ENCODE assay signal across 37 mouse cellular contexts in the genomic region with DNA sequence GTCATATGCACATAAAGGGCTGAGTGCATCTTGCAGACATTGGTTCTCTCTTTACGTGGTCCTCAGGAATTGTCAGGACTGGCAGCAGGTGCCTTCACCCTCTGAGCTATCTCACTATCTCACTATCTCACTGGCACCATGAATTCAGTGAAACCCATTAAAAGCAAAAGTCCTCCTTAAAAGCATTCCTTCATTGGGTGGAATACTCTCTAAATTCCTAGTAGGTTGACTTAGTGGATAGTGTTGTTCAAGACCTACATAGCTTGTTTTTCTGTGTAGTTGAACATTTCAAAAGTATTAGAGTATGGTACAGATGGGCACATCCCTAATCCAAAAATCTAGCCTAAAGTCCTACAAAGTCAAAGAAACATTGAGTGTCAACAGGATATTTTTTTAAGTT. TPM values are rescaled to one million over a fixed set of nuclear protein-coding genes. Genes with fewer than 3 reads are reported as not detected.
"Had no signal": no experiment of that assay in that cellular context is flagged by ENCODE, and none has a peak within 500 bp of the region (broad histone marks: within the 10 kb centered on the region; RNA-seq: fewer than 3 reads in every experiment).

No protein-coding gene starts in this region.

- H3K9me3 ChIP-seq: heart, embryonic 10.5 days; heart, embryonic 12.5 days; heart, embryonic 13.5 days; heart, embryonic 15.5 days; hindbrain, embryonic 10.5 days; hindbrain, embryonic 12.5 days; hindbrain, embryonic 13.5 days; hindbrain, embryonic 15.5 days; intestine, embryonic 15.5 days; kidney, embryonic 15.5 days had no signal

- H3K4me2 ChIP-seq: heart, embryonic 11.5 days; heart, embryonic 12.5 days; heart, embryonic 13.5 days; heart, embryonic 15.5 days; hindbrain, embryonic 12.5 days; hindbrain, embryonic 13.5 days; hindbrain, embryonic 14.5 days; hindbrain, embryonic 15.5 days; intestine, embryonic 15.5 days; kidney, embryonic 15.5 days had no signal

- H3K4me3 ChIP-seq: heart, embryonic 10.5 days; heart, embryonic 12.5 days; heart, embryonic 13.5 days; heart, embryonic 15.5 days; hindbrain, embryonic 10.5 days; hindbrain, embryonic 12.5 days; hindbrain, embryonic 13.5 days; hindbrain, embryonic 15.5 days; intestine, embryonic 15.5 days; kidney, embryonic 15.5 days; layer of hippocampus, adult 2 months had no signal

- H3K4me1 ChIP-seq: heart, embryonic 15.5 days; hindbrain, embryonic 10.5 days; hindbrain, embryonic 12.5 days; hindbrain, embryonic 13.5 days; hindbrain, embryonic 15.5 days; intestine, embryonic 15.5 days; kidney, embryonic 15.5 days had no signal

- H3K36me3 ChIP-seq: heart, embryonic 10.5 days; heart, embryonic 12.5 days; heart, embryonic 13.5 days; heart, embryonic 15.5 days; hindbrain, embryonic 10.5 days; hindbrain, embryonic 12.5 days; hindbrain, embryonic 13.5 days; hindbrain, embryonic 15.5 days; intestine, embryonic 15.5 days; kidney, embryonic 15.5 days had no signal

- H3K9ac ChIP-seq: heart, embryonic 12.5 days; heart, embryonic 13.5 days; heart, embryonic 15.5 days; hindbrain, embryonic 12.5 days; hindbrain, embryonic 13.5 days; hindbrain, embryonic 14.5 days; hindbrain, embryonic 15.5 days; intestine, embryonic 15.5 days; kidney, embryonic 15.5 days had no signal

- H3K27ac ChIP-seq: heart, embryonic 10.5 days; heart, embryonic 13.5 days; heart, embryonic 15.5 days; hindbrain, embryonic 10.5 days; hindbrain, embryonic 12.5 days; hindbrain, embryonic 13.5 days; hindbrain, embryonic 14.5 days; hindbrain, embryonic 15.5 days; hindbrain, postnatal 0 days; intestine, embryonic 15.5 days; kidney, embryonic 15.5 days; kidney, postnatal 0 days; layer of hippocampus, adult 2 months had no signal

- DNase-seq: heart, postnatal 10 days; heart, postnatal 14 days; heart, postnatal 36 days; heart, postnatal 4 days; kidney, adult 11 months; kidney, adult 18-20 months; kidney, adult 2 months; kidney, adult 8-10 months; kidney, adult 9 months; kidney, postnatal 10 days; kidney, postnatal 14 days; kidney, postnatal 25 days; kidney, postnatal 36 days; kidney, postnatal 4 days; layer of hippocampus, adult 9-11 months; layer of hippocampus, postnatal 36 days had no signal

- H3K27me3 ChIP-seq: heart, embryonic 12.5 days; heart, embryonic 13.5 days; heart, embryonic 15.5 days; hindbrain, embryonic 12.5 days; hindbrain, embryonic 13.5 days; hindbrain, embryonic 15.5 days; intestine, embryonic 15.5 days; kidney, embryonic 15.5 days had no signal

- ATAC-seq: hindbrain, embryonic 16.5 days; hindbrain, postnatal 0 days; inflammation-experienced regulatory T-cells, adult 6 months; intestine, embryonic 15.5 days; intestine, embryonic 16.5 days; intestine, postnatal 0 days had no signal

RNA-seq across cellular contexts. Expression of a gene that starts 55.4 kb away (rescaled TPM):
- polyA plus RNA-seq: hindbrain, embryonic 10.5 days; hindbrain, embryonic 11.5 days; hindbrain, embryonic 12.5 days; hindbrain, embryonic 15.5 days; inflammation-experienced regulatory T-cells, adult 6 months; kidney, embryonic 14.5 days had no signal
